Mouse (Mus musculus) gonadal fat pad, adult 2 months (tissue): ENCODE measurements around the gene Ccn6. TPM values are rescaled to one million over a fixed set of nuclear protein-coding genes. Genes with fewer than 3 reads are reported as not detected.
"Not testable (repeated sequence)": the region's sequence is repeated elsewhere in the genome, so short reads cannot be mapped to it uniquely, and the experiment has no call there.

Source experiments
- DNase-seq: peaks from one replicate; pipeline ENCODE4 v3.0.0-alpha.2; 2012; ENCODE audit warnings: low read depth
- polyA plus RNA-seq: library from polyadenylated mRNA; depleted of rRNA; stranded (reverse); fragments of >200 nt; gene quantifications from 2 replicates; pipeline ENCODE4 v1.2.3, GENCODE M21; 2012; rRNA removed

Gene Ccn6
- polyA plus RNA-seq, result not detected in 2 replicates

GRCm38 (mm10) chr10:39163694-39164093, at the start of gene Ccn6:
TSS of gene Ccn6 (minus strand) at chr10:39163794.
- no peak for DNase-seq

- DNase-seq, result no peak
Observed at GRCm38 (mm10) chr10:39210031-39210430, 46.4 kb upstream of the Ccn6 start.

- DNase-seq, result peak; percentile 52
Observed at GRCm38 (mm10) chr10:39209161-39210025, 45.8 kb upstream of the Ccn6 start.

- peak; percentile 96 for DNase-seq
Observed at GRCm38 (mm10) chr10:39208712-39209111, 45.1 kb upstream of the Ccn6 start.

GRCm38 (mm10) chr10:39207310-39207855, 43.8 kb upstream of the Ccn6 start:
- DNase-seq, result no peak

GRCm38 (mm10) chr10:39202490-39202889, 38.9 kb upstream of the Ccn6 start:
- no peak for DNase-seq

- DNase-seq, result not testable (repeated sequence)
Observed at GRCm38 (mm10) chr10:39198216-39198615, 34.6 kb upstream of the Ccn6 start.

GRCm38 (mm10) chr10:39192673-39193072, 29.1 kb upstream of the Ccn6 start:
- DNase-seq, result no peak

- DNase-seq, result no peak
Observed at GRCm38 (mm10) chr10:39185545-39185906, 21.9 kb upstream of the Ccn6 start.

GRCm38 (mm10) chr10:39184864-39185544, 21.4 kb upstream of the Ccn6 start:
- DNase-seq, result no peak

- DNase-seq, result no peak
Observed at GRCm38 (mm10) chr10:39176981-39177380, 13.4 kb upstream of the Ccn6 start.

GRCm38 (mm10) chr10:39173077-39173476, 9.5 kb upstream of the Ccn6 start:
- DNase-seq, result no peak

- no peak for DNase-seq
Observed at GRCm38 (mm10) chr10:39172540-39172931, 8.9 kb upstream of the Ccn6 start.

GRCm38 (mm10) chr10:39171603-39172539, 8.3 kb upstream of the Ccn6 start:
- DNase-seq, result peak; percentile 77

- DNase-seq, result peak; percentile 49
Observed at GRCm38 (mm10) chr10:39171134-39171533, 7.5 kb upstream of the Ccn6 start.

- DNase-seq, result no peak
Observed at GRCm38 (mm10) chr10:39170706-39171105, 7.1 kb upstream of the Ccn6 start.

- no peak for DNase-seq
Observed at GRCm38 (mm10) chr10:39170181-39170580, 6.6 kb upstream of the Ccn6 start.

- no peak for DNase-seq
Observed at GRCm38 (mm10) chr10:39169642-39170041, 6.0 kb upstream of the Ccn6 start.

GRCm38 (mm10) chr10:39167611-39168010, 4.0 kb upstream of the Ccn6 start:
- no peak for DNase-seq

- DNase-seq, result no peak
Observed at GRCm38 (mm10) chr10:39165632-39166115, 2.1 kb upstream of the Ccn6 start.

GRCm38 (mm10) chr10:39162666-39163484, 719 bp downstream of the Ccn6 start:
- no peak for DNase-seq
